Mouse (Mus musculus) embryonic facial prominence, embryonic 11.5 days (tissue): ENCODE data around the gene Ltbp4. TPM values are rescaled to one million over a fixed set of nuclear protein-coding genes. Genes with fewer than 3 reads are reported as not detected.

Source experiments
- ATAC-seq: fragments of 200-750 bp; cut with Nextera tagmentation; replicated peaks from 2 replicates; pipeline ENCODE4 v1.8.0; 2017; ENCODE audit warnings: low read depth; ENCODE audit not compliant: insufficient number of reproducible peaks, low FRiP score, low TSS enrichment
- DNase-seq: peaks from one replicate; pipeline ENCODE4 v3.0.0-alpha.2; 2015; ENCODE audit warnings: low spot score
- H3K27ac ChIP-seq: fragments of 300-500 bp; sonication (generic); replicated peaks from 2 replicates; pipeline ENCODE4 v1.5.1; 2014; ENCODE audit warnings: mild to moderate bottlenecking, low read depth, low read length, control low read depth
- H3K27me3 ChIP-seq: fragments of 300-500 bp; sonication (generic); 2 replicates; pipeline ENCODE4 v1.6.1; 2014; ENCODE audit warnings: mild to moderate bottlenecking, low read length, moderate library complexity, mixed read lengths; ENCODE audit not compliant: control insufficient read depth, insufficient read depth
- H3K36me3 ChIP-seq: fragments of 300-500 bp; sonication (generic); replicated peaks from 2 replicates; pipeline ENCODE4 v1.6.1; 2014; ENCODE audit warnings: low read depth, mild to moderate bottlenecking, low read length, moderate library complexity, mixed read lengths; ENCODE audit not compliant: control insufficient read depth, insufficient read depth
- H3K4me1 ChIP-seq: fragments of 300-500 bp; sonication (generic); 2 replicates; pipeline ENCODE4 v1.6.1; 2014; ENCODE audit warnings: low read length, mixed read lengths; ENCODE audit not compliant: control insufficient read depth, insufficient read depth
- H3K4me2 ChIP-seq: fragments of 300-500 bp; sonication (generic); 2 replicates; pipeline ENCODE4 v1.6.1; 2014; ENCODE audit warnings: low read depth, mild to moderate bottlenecking, control low read depth, low read length, moderate library complexity
- H3K4me3 ChIP-seq: fragments of 300-500 bp; sonication (generic); 2 replicates; pipeline ENCODE4 v1.5.1; 2014; ENCODE audit warnings: low read depth, low read length, control low read depth
- H3K9ac ChIP-seq: fragments of 300-500 bp; sonication (generic); replicated peaks from 2 replicates; pipeline ENCODE4 v1.6.1; 2014; ENCODE audit warnings: mild to moderate bottlenecking, control low read depth, low read length
- H3K9me3 ChIP-seq: fragments of 300-500 bp; sonication (generic); replicated peaks from 2 replicates; pipeline ENCODE4 v1.6.1; 2016; ENCODE audit warnings: mild to moderate bottlenecking, low read length, inconsistent platforms, mixed read lengths; ENCODE audit not compliant: control insufficient read depth
- WGBS: fragments of 180-500 bp; shearing (Covaris S2); extraction: QIAGEN DNeasy Blood & Tissue Kit; methylation state at CpG from one replicate; pipeline ENCODE4 v1.1.7; 2014; 5-methylcytosine and 5-hydroxymethylcytosine counted together
- polyA plus RNA-seq: library from polyadenylated mRNA; unstranded; fragments of >200 nt; fragmentation: Nextera tagmentation; extraction: Ambion mirVana; gene quantifications from 2 replicates; pipeline ENCODE4 v1.2.1, GENCODE M21; 2014

The Ltbp4 gene
- polyA plus RNA-seq, 1 experiment from 2014 or later: 6.3 TPM

- ATAC-seq: no peak
- 91% methylated on average over 5 of the region's 5 CpGs for WGBS
- H3K4me1 ChIP-seq: no peaks in the 10 kb centered on the region
- no peaks in the 10 kb centered on the region for H3K27me3 ChIP-seq
- no peaks in the 10 kb centered on the region for H3K9me3 ChIP-seq
- no peak overlapping the region for H3K27ac ChIP-seq
- H3K36me3 ChIP-seq: no peaks in the 10 kb centered on the region
- H3K4me2 ChIP-seq: no peak overlapping the region
- DNase-seq: no peak
- no peak overlapping the region for H3K4me3 ChIP-seq
- H3K9ac ChIP-seq: no peak overlapping the region
These were observed 36.7 kb downstream of the Ltbp4 start for GRCm38 (mm10) chr7:27300801-27301200.

- no peaks in the 10 kb centered on the region for H3K4me1 ChIP-seq
- H3K4me2 ChIP-seq: no peak overlapping the region
- 85% methylated on average over 4 of the region's 4 CpGs for WGBS
- H3K9me3 ChIP-seq: no peaks in the 10 kb centered on the region
- H3K27me3 ChIP-seq: no peaks in the 10 kb centered on the region
- no peak overlapping the region for H3K9ac ChIP-seq
- DNase-seq: no peak
- no peak overlapping the region for H3K27ac ChIP-seq
- no peaks in the 10 kb centered on the region for H3K36me3 ChIP-seq
- no peak for ATAC-seq
- no peak overlapping the region for H3K4me3 ChIP-seq
These were observed 37.1 kb downstream of the Ltbp4 start for GRCm38 (mm10) chr7:27300351-27300750.

- Histone ChIP-seq H3K9me3 (no peaks in the 10 kb centered on the region), H3K4me1 (no peaks in the 10 kb centered on the region), H3K27me3 (no peaks in the 10 kb centered on the region), H3K4me3 (no peak overlapping the region), H3K27ac (no peak overlapping the region), H3K9ac (no peak overlapping the region), H3K4me2 (no peak overlapping the region), H3K36me3 (no peaks in the 10 kb centered on the region)
- 87% methylated on average over 6 of the region's 6 CpGs for WGBS
- ATAC-seq (no peak), DNase-seq (no peak)
These were observed 38.7 kb downstream of the Ltbp4 start for GRCm38 (mm10) chr7:27298816-27299215.

- H3K4me2 ChIP-seq: no peak overlapping the region
- 82% methylated on average over 16 of the region's 16 CpGs for WGBS
- H3K4me1 ChIP-seq: no peaks in the 10 kb centered on the region
- no peak overlapping the region for H3K4me3 ChIP-seq
- H3K9me3 ChIP-seq: no peaks in the 10 kb centered on the region
- no peak overlapping the region for H3K9ac ChIP-seq
- no peak for DNase-seq
- no peak overlapping the region for H3K27ac ChIP-seq
- H3K27me3 ChIP-seq: no peaks in the 10 kb centered on the region
- no peaks in the 10 kb centered on the region for H3K36me3 ChIP-seq
- ATAC-seq: no peak
These were observed 39.4 kb downstream of the Ltbp4 start for GRCm38 (mm10) chr7:27298033-27298610.

- Histone ChIP-seq H3K9me3 (no peaks in the 10 kb centered on the region), H3K4me2 (no peak overlapping the region), H3K9ac (no peak overlapping the region), H3K27ac (no peak overlapping the region), H3K4me3 (no peak overlapping the region), H3K36me3 (no peaks in the 10 kb centered on the region), H3K27me3 (no peaks in the 10 kb centered on the region), H3K4me1 (no peaks in the 10 kb centered on the region)
- ATAC-seq (no peak), DNase-seq (no peak)
- 92% methylated on average over 4 of the region's 4 CpGs for WGBS
These were observed 41.0 kb downstream of the Ltbp4 start for GRCm38 (mm10) chr7:27296518-27296917.

- Histone ChIP-seq H3K9me3 (no peaks in the 10 kb centered on the region), H3K9ac (no peak overlapping the region), H3K4me1 (no peaks in the 10 kb centered on the region), H3K36me3 (no peaks in the 10 kb centered on the region), H3K27me3 (no peaks in the 10 kb centered on the region), H3K27ac (no peak overlapping the region), H3K4me3 (no peak overlapping the region), H3K4me2 (no peak overlapping the region)
- 89% methylated on average over 4 of the region's 4 CpGs for WGBS
- DNase-seq (no peak), ATAC-seq (no peak)
These were observed 41.5 kb downstream of the Ltbp4 start for GRCm38 (mm10) chr7:27295956-27296355.

DNA sequence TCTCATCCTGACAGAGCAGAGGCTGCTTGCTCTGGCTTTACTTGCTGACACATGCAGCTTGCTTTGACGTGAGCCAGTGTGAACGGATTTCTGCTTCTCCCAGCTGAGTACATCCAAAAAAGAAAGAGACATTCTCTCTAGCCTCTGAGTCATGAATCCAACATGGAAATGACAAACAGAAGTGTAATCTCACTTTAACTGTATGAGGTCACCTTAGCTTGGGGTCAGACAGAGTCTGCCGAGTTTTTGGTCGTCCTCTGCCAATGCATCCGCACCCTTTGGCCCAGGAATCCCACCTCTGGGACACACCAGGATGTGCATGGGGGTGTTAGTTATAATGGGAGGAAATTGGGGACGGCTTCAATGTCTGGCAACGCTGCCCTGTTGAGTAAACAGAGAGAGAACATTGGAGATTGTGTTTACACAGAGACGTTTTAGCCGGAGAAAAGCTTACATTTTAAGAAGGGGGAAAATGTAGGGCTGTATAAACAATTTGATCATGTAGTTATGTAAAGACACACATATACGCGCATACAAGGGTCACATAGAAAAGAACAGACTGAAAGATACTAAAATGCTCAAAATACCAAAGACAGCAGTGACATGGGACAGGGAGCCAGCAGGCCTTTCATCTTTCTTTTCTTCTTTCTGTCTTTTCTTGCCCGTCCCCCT, 45.6 kb downstream of the Ltbp4 start:
- no peak overlapping the region for H3K27ac ChIP-seq
- no peak overlapping the region for H3K4me2 ChIP-seq
- H3K9me3 ChIP-seq: no peaks in the 10 kb centered on the region
- no peak overlapping the region for H3K4me3 ChIP-seq
- no peaks in the 10 kb centered on the region for H3K27me3 ChIP-seq
- no peaks in the 10 kb centered on the region for H3K4me1 ChIP-seq
- WGBS: 51% methylated on average over 12 of the region's 12 CpGs
- H3K9ac ChIP-seq: no peak overlapping the region
- ATAC-seq (no peak), DNase-seq (no peak)
- H3K36me3 ChIP-seq: no peaks in the 10 kb centered on the region

GRCm38 (mm10) chr7:27290555-27290954, 46.9 kb downstream of the Ltbp4 start:
- 59% methylated on average over 2 of the region's 2 CpGs for whole genome bisulfite sequencing
- H3K4me3 ChIP-seq: no peak overlapping the region
- no peaks in the 10 kb centered on the region for H3K9me3 ChIP-seq
- ATAC-seq (no peak), DNase-seq (no peak)
- H3K4me2 ChIP-seq: no peak overlapping the region
- H3K36me3 ChIP-seq: no peaks in the 10 kb centered on the region
- no peaks in the 10 kb centered on the region for H3K4me1 ChIP-seq
- H3K9ac ChIP-seq: no peak overlapping the region
- no peaks in the 10 kb centered on the region for H3K27me3 ChIP-seq
- no peak overlapping the region for H3K27ac ChIP-seq
